Mouse (Mus musculus): ENCODE measurements around the gene Capn7. TPM values are rescaled to one million over a fixed set of nuclear protein-coding genes. Genes with fewer than 3 reads are reported as not detected.

Capn7 gene
- polyA plus RNA-seq, 1 experiment from 2014 or later = 89.4 TPM

DNA sequence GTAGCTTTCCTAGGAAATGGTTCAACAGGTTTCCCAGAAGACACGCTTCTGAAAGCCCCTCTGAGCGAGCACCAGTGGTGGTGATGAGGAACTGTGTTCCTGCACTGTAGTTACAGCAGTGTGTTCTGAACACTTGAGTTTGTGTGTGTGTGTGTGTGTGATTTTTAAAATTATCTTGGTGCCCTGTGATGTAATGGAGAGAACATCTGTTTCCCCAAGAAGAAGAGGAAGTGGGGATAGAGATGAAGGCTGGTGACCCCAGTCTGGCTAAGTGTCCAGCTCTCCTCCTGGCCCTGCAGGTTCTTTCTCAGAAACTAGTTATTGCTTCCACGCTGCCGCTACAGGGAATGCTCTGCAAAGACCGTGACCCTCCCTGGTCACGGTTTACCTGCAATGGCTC lies 38.0 kb downstream of the Capn7 start:
- peaks cover 68% of the 10 kb centered on the region for H3K36me3 ChIP-seq (ENCODE audit: control insufficient read depth, insufficient read depth, low read length)
- H3K9me3 ChIP-seq (ENCODE audit: control insufficient read depth, low read length) = no peaks in the 10 kb centered on the region
- H3K4me3 ChIP-seq (ENCODE audit: low read depth, low read length) = no peak overlapping the region
- WGBS = 94% methylated on average over 6 of the region's 6 CpGs
- no peaks in the 10 kb centered on the region for H3K4me1 ChIP-seq (ENCODE audit: control insufficient read depth, insufficient read depth, low read length)
- H3K27ac ChIP-seq (ENCODE audit: low read depth, low read length) = no peak overlapping the region
- ATAC-seq (ENCODE audit: low read depth) = no peak
- H3K4me2 ChIP-seq (ENCODE audit: low read depth, low read length) = no peak overlapping the region
- H3K27me3 ChIP-seq (ENCODE audit: control insufficient read depth, insufficient read depth, low read length) = no peaks in the 10 kb centered on the region
- no peak overlapping the region for H3K9ac ChIP-seq (replicated peaks; ENCODE audit: low read depth, low read length)

DNA sequence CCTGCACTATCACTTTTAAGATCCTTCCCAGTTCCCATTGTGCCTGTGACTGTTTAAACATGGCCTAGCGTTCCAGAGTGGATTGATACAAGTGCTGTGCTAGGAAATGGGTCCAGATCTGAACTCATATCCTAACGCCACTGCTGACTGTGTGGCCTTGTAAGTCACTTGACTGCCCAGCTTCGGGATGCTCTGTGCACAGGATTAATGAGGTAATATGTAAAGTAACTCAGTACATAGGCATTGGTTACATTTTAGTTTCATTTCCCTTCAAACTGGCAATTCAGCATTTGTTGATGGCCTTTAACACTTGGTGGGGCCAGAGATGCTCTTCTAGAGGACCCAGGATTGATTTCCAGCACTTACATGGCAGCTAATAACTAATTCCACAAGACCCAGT lies 39.9 kb downstream of the Capn7 start:
- ATAC-seq (ENCODE audit: low read depth) = no peak
- Histone ChIP-seq H3K9me3 (ENCODE audit: control insufficient read depth, low read length) (no peaks in the 10 kb centered on the region), H3K4me3 (ENCODE audit: low read depth, low read length) (no peak overlapping the region), H3K9ac (replicated peaks; ENCODE audit: low read depth, low read length) (no peak overlapping the region), H3K27me3 (ENCODE audit: control insufficient read depth, insufficient read depth, low read length) (no peaks in the 10 kb centered on the region), H3K4me1 (ENCODE audit: control insufficient read depth, insufficient read depth, low read length) (no peaks in the 10 kb centered on the region), H3K27ac (ENCODE audit: low read depth, low read length) (no peak overlapping the region), H3K36me3 (ENCODE audit: control insufficient read depth, insufficient read depth, low read length) (peaks cover 55% of the 10 kb centered on the region), H3K4me2 (ENCODE audit: low read depth, low read length) (no peak overlapping the region)
- WGBS = 90% methylated on average over 3 of the region's 3 CpGs

DNA sequence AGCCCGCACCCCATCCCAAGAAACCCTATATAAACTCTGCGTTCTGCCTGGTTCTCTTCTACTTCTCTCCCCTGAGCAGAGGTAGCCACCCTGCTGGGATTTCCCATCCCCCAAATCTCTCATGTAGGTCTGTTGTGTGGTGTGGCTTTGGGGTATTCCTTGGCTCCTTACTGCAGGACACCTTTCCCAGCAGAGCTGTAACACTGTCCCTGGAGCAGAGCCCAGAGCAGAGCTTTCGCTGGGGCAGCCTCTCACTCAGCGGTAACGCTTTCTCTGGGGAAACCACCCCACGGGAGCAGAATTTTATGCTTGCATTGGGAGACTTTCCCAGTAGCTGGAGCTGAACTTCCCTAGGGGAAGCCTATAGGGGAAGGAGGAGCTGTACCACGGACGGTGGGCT lies 45.8 kb downstream of the Capn7 start:
- Histone ChIP-seq H3K4me2 (ENCODE audit: low read depth, low read length) (no peak overlapping the region), H3K27me3 (ENCODE audit: control insufficient read depth, insufficient read depth, low read length) (no peaks in the 10 kb centered on the region), H3K27ac (ENCODE audit: low read depth, low read length) (no peak overlapping the region), H3K4me1 (ENCODE audit: control insufficient read depth, insufficient read depth, low read length) (peaks cover 6% of the 10 kb centered on the region; the same call in 1 of the 2 replicates), H3K4me3 (ENCODE audit: low read depth, low read length) (no peak overlapping the region), H3K36me3 (ENCODE audit: control insufficient read depth, insufficient read depth, low read length) (peaks cover 21% of the 10 kb centered on the region), H3K9me3 (ENCODE audit: control insufficient read depth, low read length) (no peaks in the 10 kb centered on the region), H3K9ac (replicated peaks; ENCODE audit: low read depth, low read length) (no peak overlapping the region)
- 85% methylated on average over 8 of the region's 8 CpGs for WGBS
- ATAC-seq (ENCODE audit: low read depth) = no peak

DNA sequence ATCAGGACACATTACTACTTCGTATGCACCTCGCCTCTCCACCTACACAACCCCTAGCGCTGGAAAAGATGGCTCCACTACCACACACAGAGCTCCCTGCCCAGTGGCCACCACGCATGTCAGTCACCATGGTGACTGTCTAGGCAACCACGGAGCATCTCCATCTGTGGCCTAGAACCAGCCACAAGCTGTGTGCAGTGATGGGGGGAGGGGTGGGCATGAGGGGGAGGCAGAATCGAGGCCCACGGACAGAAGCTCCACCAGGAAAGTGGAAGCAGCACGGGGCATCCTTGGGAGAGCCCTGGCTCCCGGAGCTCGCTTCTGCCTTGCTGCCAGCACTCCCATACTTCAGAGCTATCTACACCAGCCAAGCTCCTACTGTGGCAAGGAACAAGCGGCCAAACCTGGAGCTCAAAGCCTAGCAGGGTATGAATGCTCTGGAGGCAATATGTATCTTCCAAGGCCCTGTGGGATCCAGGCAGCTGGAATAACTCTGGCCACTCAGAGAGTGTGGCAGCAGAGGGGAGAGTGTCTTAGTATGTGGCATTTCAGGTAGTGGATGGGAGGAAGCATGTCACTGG lies 47.1 kb downstream of the Capn7 start:
- Histone ChIP-seq H3K27me3 (ENCODE audit: control insufficient read depth, insufficient read depth, low read length) (no peaks in the 10 kb centered on the region), H3K4me2 (ENCODE audit: low read depth, low read length) (no peak overlapping the region), H3K36me3 (ENCODE audit: control insufficient read depth, insufficient read depth, low read length) (peaks cover 13% of the 10 kb centered on the region), H3K4me1 (ENCODE audit: control insufficient read depth, insufficient read depth, low read length) (peaks cover 6% of the 10 kb centered on the region; the same call in 1 of the 2 replicates), H3K4me3 (ENCODE audit: low read depth, low read length) (no peak overlapping the region), H3K9me3 (ENCODE audit: control insufficient read depth, low read length) (no peaks in the 10 kb centered on the region), H3K9ac (replicated peaks; ENCODE audit: low read depth, low read length) (no peak overlapping the region), H3K27ac (ENCODE audit: low read depth, low read length) (no peak overlapping the region)
- 75% methylated on average over 11 of the region's 11 CpGs for WGBS
- no peak for ATAC-seq (ENCODE audit: low read depth)

DNA sequence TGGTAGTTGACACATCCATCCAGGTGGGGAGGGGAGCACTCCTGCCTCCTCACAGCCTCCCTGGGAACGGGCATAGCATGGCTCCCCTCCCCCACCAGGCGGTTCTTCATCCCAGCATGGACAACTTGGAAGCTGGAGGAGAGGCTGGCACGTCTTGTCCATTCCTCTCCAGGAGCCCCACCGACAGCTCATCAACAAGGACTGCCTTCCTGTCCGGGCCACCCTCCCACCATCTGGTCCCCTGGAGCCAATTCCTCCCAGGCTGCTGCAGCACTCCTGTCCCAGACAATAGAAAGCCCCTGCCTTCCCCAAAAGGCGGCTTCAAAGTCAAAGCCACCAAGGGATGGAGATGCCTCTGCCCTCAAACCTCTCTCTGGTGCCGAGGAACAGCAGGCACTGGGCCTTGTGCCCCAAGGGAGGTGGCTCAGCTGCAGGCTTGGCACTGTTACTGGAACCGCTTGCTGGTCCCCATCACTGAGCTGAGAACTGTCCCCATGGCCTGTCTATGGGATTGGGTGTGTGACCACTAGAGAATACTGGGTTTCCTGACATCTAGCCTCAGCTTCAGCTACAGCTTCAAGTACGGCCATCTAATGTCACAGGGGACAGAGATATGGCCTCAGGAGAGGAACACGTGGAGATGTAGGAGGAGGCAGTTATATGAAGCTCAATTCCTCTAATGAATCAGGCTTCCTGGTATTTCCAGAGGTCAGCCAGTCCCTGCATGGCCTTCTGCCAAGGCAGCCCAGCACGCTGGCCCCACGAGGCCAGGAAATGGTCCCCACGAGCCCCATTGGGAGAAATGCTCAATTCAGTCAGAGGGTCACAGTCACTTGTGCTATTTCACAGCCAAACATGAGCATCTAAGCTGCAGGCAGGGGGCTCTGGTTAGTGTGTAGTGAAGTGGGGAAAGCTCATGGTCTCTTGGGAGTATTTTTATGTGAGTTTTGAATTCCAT lies 48.2 kb downstream of the Capn7 start:
- ATAC-seq (ENCODE audit: low read depth) = no peak
- H3K27me3 ChIP-seq (ENCODE audit: control insufficient read depth, insufficient read depth, low read length) = no peaks in the 10 kb centered on the region
- H3K9me3 ChIP-seq (ENCODE audit: control insufficient read depth, low read length) = no peaks in the 10 kb centered on the region

DNA sequence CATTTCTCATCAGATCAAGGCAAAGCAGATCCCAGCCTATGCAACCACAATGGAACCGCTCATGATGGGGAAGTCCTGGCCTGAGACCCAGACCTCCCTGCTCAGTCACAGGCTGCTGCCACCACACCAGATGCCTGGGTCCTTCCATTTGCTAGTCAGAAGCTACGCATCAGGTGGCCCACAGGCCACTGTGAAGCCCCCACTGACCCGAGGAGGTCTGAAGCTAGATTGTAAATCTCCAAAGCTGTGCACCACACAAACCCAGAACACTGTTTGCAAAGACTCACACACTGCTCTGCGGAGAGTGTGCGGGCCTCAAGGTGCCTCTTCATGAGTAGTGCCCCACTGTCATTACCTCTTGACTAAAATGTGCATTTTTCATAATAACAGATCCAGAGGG lies 49.0 kb downstream of the Capn7 start:
- H3K36me3 ChIP-seq (ENCODE audit: control insufficient read depth, insufficient read depth, low read length) = peaks cover 5% of the 10 kb centered on the region; the same call in 1 of the 2 replicates
- WGBS = 90% methylated on average over 5 of the region's 5 CpGs
- no peaks in the 10 kb centered on the region for H3K9me3 ChIP-seq (ENCODE audit: control insufficient read depth, low read length)
- ATAC-seq (ENCODE audit: low read depth) = no peak
- no peaks in the 10 kb centered on the region for H3K27me3 ChIP-seq (ENCODE audit: control insufficient read depth, insufficient read depth, low read length)
- H3K27ac ChIP-seq (ENCODE audit: low read depth, low read length) = 0 out of 2 replicates have a peak overlapping the region, but pooled peaks have one; percentile 22
- H3K4me2 ChIP-seq (ENCODE audit: low read depth, low read length) = no peak overlapping the region
- H3K4me1 ChIP-seq (ENCODE audit: control insufficient read depth, insufficient read depth, low read length) = peaks cover 6% of the 10 kb centered on the region; the same call in 1 of the 2 replicates
- no peak overlapping the region for H3K4me3 ChIP-seq (ENCODE audit: low read depth, low read length)
- H3K9ac ChIP-seq (replicated peaks; ENCODE audit: low read depth, low read length) = no peak overlapping the region

More for the DNA sequence above, 48.2 kb downstream of the Capn7 start:
- 58% methylated on average over 13 of the region's 13 CpGs for WGBS
- no peak overlapping the region for H3K4me3 ChIP-seq (ENCODE audit: low read depth, low read length)
- peaks cover 5% of the 10 kb centered on the region; the same call in 1 of the 2 replicates for H3K36me3 ChIP-seq (ENCODE audit: control insufficient read depth, insufficient read depth, low read length)
- no peak overlapping the region for H3K27ac ChIP-seq (ENCODE audit: low read depth, low read length)
- peaks cover 6% of the 10 kb centered on the region; the same call in 1 of the 2 replicates for H3K4me1 ChIP-seq (ENCODE audit: control insufficient read depth, insufficient read depth, low read length)
- H3K9ac ChIP-seq (replicated peaks; ENCODE audit: low read depth, low read length) = no peak overlapping the region
- no peak overlapping the region for H3K4me2 ChIP-seq (ENCODE audit: low read depth, low read length)

DNA sequence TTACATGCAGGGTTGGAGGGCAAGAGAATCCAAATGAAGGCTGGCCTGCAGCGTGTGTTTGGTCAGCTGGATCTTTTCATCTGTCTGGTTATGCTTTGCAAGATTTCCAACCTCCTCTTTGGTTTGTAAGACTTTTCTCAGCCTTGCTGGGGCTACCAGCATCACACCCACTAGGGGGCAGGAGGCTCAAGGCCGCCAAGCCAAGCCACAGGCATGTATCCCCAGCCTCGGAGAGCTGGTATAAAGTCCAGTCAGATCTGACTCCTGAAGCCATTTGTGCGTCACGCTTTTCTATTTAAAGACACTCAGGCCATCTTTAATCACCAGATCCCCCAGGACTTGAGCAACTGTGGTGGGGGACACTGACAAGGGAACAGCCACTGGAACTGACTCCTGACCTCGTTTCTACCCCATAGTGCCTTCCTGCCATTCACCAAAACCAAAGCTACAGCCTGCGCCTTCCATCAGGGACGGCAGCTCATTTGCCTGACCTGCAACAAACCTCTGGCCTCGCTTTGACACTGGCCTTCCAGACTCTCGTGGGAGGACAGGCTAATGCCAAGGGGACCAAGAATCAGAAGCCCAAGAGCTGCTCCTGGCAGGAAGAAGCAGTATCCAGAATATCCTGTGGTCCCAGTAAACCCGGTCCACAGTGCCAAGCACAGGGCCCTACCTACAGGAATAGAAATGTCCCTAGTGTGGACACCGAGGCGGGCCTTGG lies 49.7 kb downstream of the Capn7 start:
- Histone ChIP-seq H3K4me2 (ENCODE audit: low read depth, low read length) (no peak overlapping the region), H3K9me3 (ENCODE audit: control insufficient read depth, low read length) (no peaks in the 10 kb centered on the region), H3K9ac (replicated peaks; ENCODE audit: low read depth, low read length) (no peak overlapping the region), H3K36me3 (ENCODE audit: control insufficient read depth, insufficient read depth, low read length) (peaks cover 5% of the 10 kb centered on the region; the same call in 1 of the 2 replicates), H3K4me1 (ENCODE audit: control insufficient read depth, insufficient read depth, low read length) (peaks cover 6% of the 10 kb centered on the region; the same call in 1 of the 2 replicates), H3K27me3 (ENCODE audit: control insufficient read depth, insufficient read depth, low read length) (no peaks in the 10 kb centered on the region), H3K27ac (ENCODE audit: low read depth, low read length) (no peak overlapping the region), H3K4me3 (ENCODE audit: low read depth, low read length) (no peak overlapping the region)
- 54% methylated on average over 13 of the region's 13 CpGs for WGBS
- ATAC-seq (ENCODE audit: low read depth) = peak; percentile 49; the same call in 1 of the 2 replicates

DNA sequence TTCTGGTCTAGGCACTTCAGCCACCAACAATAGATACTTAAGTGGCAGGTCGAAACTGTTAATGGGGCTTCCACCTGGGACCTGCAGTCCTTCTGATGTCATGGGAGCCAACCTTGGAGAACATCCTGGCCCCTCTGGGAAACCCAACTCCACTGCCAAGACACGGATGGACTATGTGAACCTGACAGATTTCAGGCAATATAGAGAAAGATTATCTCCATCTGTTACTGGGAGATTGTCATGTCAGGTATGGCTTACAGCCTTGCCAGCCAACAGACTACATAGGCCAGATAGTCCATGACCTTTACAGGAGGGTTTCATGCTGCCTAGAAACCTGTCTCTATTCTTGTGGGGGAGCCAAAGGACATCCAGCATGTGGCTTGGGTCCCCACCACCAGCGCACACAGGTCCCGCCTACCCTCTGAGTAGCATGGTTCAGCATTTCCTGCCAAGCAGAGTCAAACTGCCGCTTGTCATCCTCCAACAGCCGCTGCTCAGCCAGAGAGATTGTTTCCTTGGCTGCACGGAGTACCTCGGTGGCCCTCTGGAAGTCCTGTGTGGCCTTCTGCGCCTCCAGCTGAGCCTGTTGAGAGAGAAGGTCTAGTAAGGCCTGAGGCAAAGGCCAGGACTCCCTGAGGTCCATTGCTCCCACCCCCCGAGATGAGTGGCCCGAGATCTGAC lies 51.0 kb downstream of the Capn7 start:
- Histone ChIP-seq H3K27me3 (ENCODE audit: control insufficient read depth, insufficient read depth, low read length) (no peaks in the 10 kb centered on the region), H3K9me3 (ENCODE audit: control insufficient read depth, low read length) (no peaks in the 10 kb centered on the region), H3K27ac (ENCODE audit: low read depth, low read length) (no peak overlapping the region), H3K4me3 (ENCODE audit: low read depth, low read length) (no peak overlapping the region), H3K4me2 (ENCODE audit: low read depth, low read length) (no peak overlapping the region), H3K36me3 (ENCODE audit: control insufficient read depth, insufficient read depth, low read length) (peaks cover 5% of the 10 kb centered on the region; the same call in 1 of the 2 replicates), H3K4me1 (ENCODE audit: control insufficient read depth, insufficient read depth, low read length) (peaks cover 6% of the 10 kb centered on the region; the same call in 1 of the 2 replicates), H3K9ac (replicated peaks; ENCODE audit: low read depth, low read length) (no peak overlapping the region)
- ATAC-seq (ENCODE audit: low read depth) = no peak
- 86% methylated on average over 11 of the region's 11 CpGs for WGBS

Data from neural tube, embryonic 14.5 days (tissue).